Mouse (Mus musculus) natural killer cell, adult 2 months (primary cell): ENCODE data around the gene 1600014C23Rik.

ENCODE experiments used
- DNase-seq, 2 experiments: peaks; one replicate each; pipeline ENCODE4 v3.0.0; 2022; ENCODE audit warnings: low spot score in 2 of 2

Gene 1600014C23Rik

GRCm38 (mm10) chr17:45752053-45752452 lies 18.4 kb upstream of the 1600014C23Rik start:
- DNase-seq: peak; percentile 64 to 80

- DNase-seq: no peak
Observed at GRCm38 (mm10) chr17:45751359-45751758, 17.7 kb upstream of the 1600014C23Rik start.

GRCm38 (mm10) chr17:45749100-45749499 lies 15.5 kb upstream of the 1600014C23Rik start:
- DNase-seq: no peak

GRCm38 (mm10) chr17:45747858-45748785 lies 14.5 kb upstream of the 1600014C23Rik start:
- no peak for DNase-seq

GRCm38 (mm10) chr17:45747293-45747692 lies 13.6 kb upstream of the 1600014C23Rik start:
- DNase-seq: no peak

GRCm38 (mm10) chr17:45746755-45747154 lies 13.1 kb upstream of the 1600014C23Rik start:
- DNase-seq: peak; percentile 84 to 90

- no peak for DNase-seq
Observed at GRCm38 (mm10) chr17:45745629-45746028, 12.0 kb upstream of the 1600014C23Rik start.

- no peak for DNase-seq
Observed at GRCm38 (mm10) chr17:45742371-45743147, 8.9 kb upstream of the 1600014C23Rik start.

- no peak for DNase-seq
Observed at GRCm38 (mm10) chr17:45737078-45737601, 3.5 kb upstream of the 1600014C23Rik start.

- peak; percentile 64 to 66 for DNase-seq
Observed at GRCm38 (mm10) chr17:45736311-45737077, 2.9 kb upstream of the 1600014C23Rik start.

GRCm38 (mm10) chr17:45735382-45736310 lies 2.0 kb upstream of the 1600014C23Rik start:
- peak; percentile 72 to 77 for DNase-seq

GRCm38 (mm10) chr17:45734881-45735280 lies 1.2 kb upstream of the 1600014C23Rik start:
- DNase-seq: no peak

- DNase-seq: no peak
Observed at GRCm38 (mm10) chr17:45734333-45734732, 689 bp upstream of the 1600014C23Rik start.

GRCm38 (mm10) chr17:45733038-45733734 lies 458 bp downstream of the 1600014C23Rik start:
- DNase-seq: no peak

- peak; percentile 77 to 84 for DNase-seq
Observed at GRCm38 (mm10) chr17:45731172-45731864, 2.3 kb downstream of the 1600014C23Rik start.

GRCm38 (mm10) chr17:45730696-45731095 lies 2.9 kb downstream of the 1600014C23Rik start:
- DNase-seq: no peak

- no peak for DNase-seq
Observed at GRCm38 (mm10) chr17:45729387-45729786, 4.3 kb downstream of the 1600014C23Rik start.

GRCm38 (mm10) chr17:45727983-45728723 lies 5.5 kb downstream of the 1600014C23Rik start:
- no peak for DNase-seq
